Mouse (Mus musculus) kidney, adult 2 months (tissue): Measurements from ENCODE around the gene Efhc1. TPM values are rescaled to one million over a fixed set of nuclear protein-coding genes. Genes with fewer than 3 reads are reported as not detected.

ENCODE experiments used
- DNase-seq: peaks from one replicate; pipeline ENCODE4 v3.0.0; 2021
- H3K27ac ChIP-seq: fragments of 200-500 bp; 2 replicates; pipeline ENCODE4 v1.5.1; 2012; ENCODE audit warnings: low read depth, low read length, control low read depth, inconsistent platforms; ENCODE audit not compliant: insufficient read depth
- H3K27me3 ChIP-seq: fragments of 200-500 bp; replicated peaks from 2 replicates; pipeline ENCODE4 v1.6.1; 2012; ENCODE audit warnings: mild to moderate bottlenecking, moderate library complexity, low read length, inconsistent platforms; ENCODE audit not compliant: control insufficient read depth, insufficient read depth
- H3K36me3 ChIP-seq: fragments of 200-500 bp; 2 replicates; pipeline ENCODE4 v1.6.1; 2012; ENCODE audit warnings: mild to moderate bottlenecking, moderate library complexity, low read length, inconsistent platforms; ENCODE audit not compliant: control insufficient read depth, insufficient read depth
- H3K4me1 ChIP-seq: fragments of 200-500 bp; 2 replicates; pipeline ENCODE4 v1.6.1; 2011; ENCODE audit warnings: low read length; ENCODE audit not compliant: control insufficient read depth, insufficient read depth
- H3K4me3 ChIP-seq: fragments of 200-500 bp; 2 replicates; pipeline ENCODE4 v1.5.1; 2011; ENCODE audit warnings: mild to moderate bottlenecking, low read depth, low read length, control low read depth; ENCODE audit not compliant: insufficient read depth
- CTCF ChIP-seq: fragments of 200-500 bp; conservative IDR thresholded peaks from 2 replicates; pipeline ENCODE4 v1.5.1; 2011; ENCODE audit warnings: low read depth, mild to moderate bottlenecking, control low read depth, low read length, moderate library complexity, mixed read lengths; ENCODE audit not compliant: insufficient read depth, insufficient read length
- POLR2A ChIP-seq: fragments of 200-500 bp; IDR thresholded peaks from one replicate; pipeline ENCODE4 v1.6.1; 2011; ENCODE audit warnings: low read depth, low read length, control low read depth
- WGBS: fragments of 180-500 bp; shearing (Covaris S2); methylation state at CpG from one replicate; pipeline ENCODE4 v1.1.7; 2018; 5-methylcytosine and 5-hydroxymethylcytosine counted together
- polyA plus RNA-seq: library from polyadenylated mRNA; depleted of rRNA; stranded (reverse); fragments of >200 nt; gene quantifications from 2 replicates; pipeline ENCODE4 v1.2.3, GENCODE M21; 2012

Efhc1 gene
- polyA plus RNA-seq, 1 experiment, result 0.48 TPM

GRCm38 (mm10) chr1:20995331-20995986 is 44.0 kb downstream of the Efhc1 start:
- Histone ChIP-seq H3K27me3 (no peaks in the 10 kb centered on the region), H3K27ac (no peak overlapping the region), H3K4me1 (no peaks in the 10 kb centered on the region), H3K4me3 (no peak overlapping the region), H3K36me3 (no peaks in the 10 kb centered on the region)
- 39% methylated on average over 7 of the region's 7 CpGs for WGBS
- DNase-seq, result peak; percentile 14
- TF ChIP-seq POLR2A (no peak), CTCF (no peak)

DNA sequence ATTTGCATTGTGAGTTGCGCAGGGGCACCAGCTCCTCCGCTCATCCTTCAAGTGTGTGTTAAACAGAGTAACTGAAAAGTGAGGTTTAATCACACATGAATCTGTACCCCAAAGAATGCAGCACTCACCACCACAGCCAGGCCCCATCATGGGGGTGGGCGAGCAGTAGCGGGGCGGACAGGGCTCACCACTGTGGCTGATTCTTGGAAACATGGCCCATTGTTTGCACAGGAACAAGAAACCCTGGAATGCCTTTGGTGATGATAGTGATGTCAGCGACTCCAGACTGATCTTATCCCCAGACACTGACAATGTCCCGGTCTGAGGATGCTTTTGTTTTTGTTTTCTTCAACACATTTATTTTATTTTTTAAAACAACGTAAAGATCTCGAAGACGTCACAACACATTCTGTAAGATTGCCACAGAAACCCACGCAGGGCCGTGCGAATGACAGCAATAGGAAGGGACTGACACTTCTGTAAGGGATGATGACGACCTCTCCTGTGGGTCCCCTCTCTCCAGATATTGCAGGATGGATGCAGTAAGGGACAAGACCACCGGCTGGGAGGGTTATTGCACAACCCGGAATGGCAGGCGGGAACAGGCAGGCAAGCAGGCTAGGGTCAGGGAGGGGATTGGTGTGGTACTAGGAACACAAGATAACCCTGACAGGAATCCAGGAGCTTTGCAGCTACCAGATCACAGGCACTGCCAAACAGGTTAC is 45.3 kb downstream of the Efhc1 start:
- TF ChIP-seq CTCF (no peak), POLR2A (no peak)
- H3K4me3 ChIP-seq, result no peak overlapping the region
- DNase-seq, result no peak
- WGBS, result 66% methylated on average over 17 of the region's 17 CpGs
- no peaks in the 10 kb centered on the region for H3K4me1 ChIP-seq
- no peak overlapping the region for H3K27ac ChIP-seq
- H3K36me3 ChIP-seq, result no peaks in the 10 kb centered on the region
- H3K27me3 ChIP-seq, result no peaks in the 10 kb centered on the region

GRCm38 (mm10) chr1:20997328-20997689 is 45.9 kb downstream of the Efhc1 start:
- Histone ChIP-seq H3K36me3 (no peaks in the 10 kb centered on the region), H3K4me3 (no peak overlapping the region), H3K27ac (no peak overlapping the region), H3K4me1 (no peaks in the 10 kb centered on the region), H3K27me3 (no peaks in the 10 kb centered on the region)
- TF ChIP-seq CTCF, result no peak
- no peak for TF ChIP-seq POLR2A
- 74% methylated on average over 2 of the region's 2 CpGs for WGBS
- DNase-seq, result no peak

GRCm38 (mm10) chr1:20997881-20998389 is 46.5 kb downstream of the Efhc1 start:
- no peak overlapping the region; the same call in 1 of the 2 replicates for H3K27ac ChIP-seq
- no peak for TF ChIP-seq CTCF
- TF ChIP-seq POLR2A, result no peak
- 50% methylated on average over 13 of the region's 13 CpGs for WGBS

DNA sequence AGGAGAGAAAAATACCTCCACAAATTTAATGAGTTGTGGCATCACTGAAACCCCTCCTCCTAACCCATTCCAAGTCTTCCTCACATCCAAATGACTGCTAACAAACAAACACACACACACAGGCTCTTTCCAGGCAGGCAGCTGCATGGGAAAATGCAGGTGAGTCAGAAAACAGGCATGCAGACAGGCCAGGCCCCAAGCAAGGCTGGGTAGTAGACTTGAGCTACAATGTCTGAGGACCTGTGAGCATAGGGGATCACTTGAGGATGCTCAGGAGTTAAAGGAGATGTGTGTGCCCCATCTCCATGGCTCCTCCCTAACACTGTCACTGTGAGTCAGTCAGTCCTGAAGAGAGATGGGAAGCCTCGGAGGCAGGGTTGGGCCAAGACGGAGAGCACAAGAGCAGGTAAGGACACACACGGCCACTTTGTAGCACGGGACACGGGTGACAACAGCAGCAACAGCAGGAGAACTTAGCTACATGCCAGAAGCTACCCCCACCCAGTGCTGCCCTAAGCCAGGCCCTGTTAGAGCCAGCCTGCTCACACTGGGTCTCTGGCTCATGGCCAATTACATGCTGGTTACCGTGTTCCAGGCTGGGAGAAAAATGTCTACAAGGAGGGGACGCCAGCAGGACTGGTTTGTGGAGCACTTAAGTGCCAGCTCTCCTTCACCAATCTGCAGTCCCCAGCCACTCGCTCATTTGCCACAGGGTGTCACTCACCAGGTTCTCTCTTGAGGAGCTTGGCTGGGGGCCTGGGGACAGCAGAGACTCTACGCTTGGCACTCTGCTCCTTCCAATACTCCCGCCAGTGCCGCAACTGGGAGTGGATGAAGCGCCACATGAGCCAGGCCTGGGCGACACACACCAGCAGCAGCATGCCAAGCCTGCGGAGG is 51.1 kb downstream of the Efhc1 start:
- WGBS, result 73% methylated on average over 14 of the region's 14 CpGs
- no peak overlapping the region for H3K27ac ChIP-seq
- peaks cover 2% of the 10 kb centered on the region; the same call in 1 of the 2 replicates for H3K36me3 ChIP-seq
- H3K27me3 ChIP-seq, result no peaks in the 10 kb centered on the region
- no peaks in the 10 kb centered on the region for H3K4me1 ChIP-seq
- TF ChIP-seq POLR2A (no peak), CTCF (no peak)
- H3K4me3 ChIP-seq, result no peak overlapping the region
- DNase-seq, result no peak

More at GRCm38 (mm10) chr1:20997881-20998389, 46.5 kb downstream of the Efhc1 start:
- no peak overlapping the region for H3K4me3 ChIP-seq
- no peaks in the 10 kb centered on the region for H3K36me3 ChIP-seq
- H3K4me1 ChIP-seq, result no peaks in the 10 kb centered on the region
- no peak for DNase-seq
- no peaks in the 10 kb centered on the region for H3K27me3 ChIP-seq

DNA sequence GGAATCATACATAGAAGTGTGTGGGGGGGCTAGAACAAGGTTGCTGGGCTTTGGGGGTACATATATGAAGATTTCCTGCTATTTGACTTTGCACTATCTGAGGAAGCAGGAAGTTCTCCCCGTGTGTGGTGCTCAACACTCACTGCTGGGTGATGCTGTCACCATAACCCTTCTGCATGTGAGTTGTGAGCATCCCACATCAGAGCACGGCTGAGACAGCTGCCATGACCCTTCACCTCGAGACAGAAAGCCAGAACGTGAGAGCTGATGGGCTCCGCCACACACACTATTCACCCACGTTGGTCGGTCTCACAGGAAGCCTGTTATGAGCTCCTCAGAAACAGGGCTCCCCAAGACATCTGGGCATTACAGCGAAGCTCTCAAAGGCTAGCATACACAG is 53.2 kb downstream of the Efhc1 start:
- Histone ChIP-seq H3K27me3 (no peaks in the 10 kb centered on the region), H3K27ac (no peak overlapping the region), H3K36me3 (peaks cover 2% of the 10 kb centered on the region; the same call in 1 of the 2 replicates), H3K4me3 (no peak overlapping the region), H3K4me1 (no peaks in the 10 kb centered on the region)
- DNase-seq, result no peak
- whole genome bisulfite sequencing, result 72% methylated on average over 8 of the region's 8 CpGs
- TF ChIP-seq CTCF (no peak), POLR2A (no peak)

GRCm38 (mm10) chr1:21006775-21007174 is 55.3 kb downstream of the Efhc1 start:
- no peak for DNase-seq
- 90% methylated on average over 5 of the region's 5 CpGs for WGBS
- Histone ChIP-seq H3K27me3 (no peaks in the 10 kb centered on the region), H3K27ac (no peak overlapping the region), H3K4me3 (no peak overlapping the region), H3K36me3 (peaks cover 2% of the 10 kb centered on the region; the same call in 1 of the 2 replicates), H3K4me1 (no peaks in the 10 kb centered on the region)
- no peak for TF ChIP-seq CTCF
- no peak for TF ChIP-seq POLR2A
